Mouse (Mus musculus) heart, postnatal 0 days (tissue): Measurements from ENCODE around the gene Arpc1a. TPM values are rescaled to one million over a fixed set of nuclear protein-coding genes. Genes with fewer than 3 reads are reported as not detected.
"Not testable (repeated sequence)": the region's sequence is repeated elsewhere in the genome, so short reads cannot be mapped to it uniquely, and the experiment has no call there.

ENCODE experiments used
- ATAC-seq: fragments of 200-750 bp; cut with Nextera tagmentation; 2 replicates; pipeline ENCODE4 v1.8.0; 2017; ENCODE audit warnings: low read depth, moderate number of reproducible peaks, moderate library complexity; ENCODE audit not compliant: insufficient read depth
- DNase-seq: peaks from one replicate; pipeline ENCODE4 v3.0.0-alpha.2; 2016; ENCODE audit warnings: low spot score
- H3K27ac ChIP-seq: fragments of 300-500 bp; sonication (generic); 2 replicates; pipeline ENCODE4 v1.5.1; 2014; ENCODE audit warnings: low read depth, mild to moderate bottlenecking
- H3K27me3 ChIP-seq: fragments of 300-500 bp; sonication (generic); 2 replicates; pipeline ENCODE4 v1.6.1; 2014; ENCODE audit warnings: low read length, mixed read lengths; ENCODE audit not compliant: control insufficient read depth, insufficient read depth
- H3K36me3 ChIP-seq: fragments of 300-500 bp; sonication (generic); replicated peaks from 2 replicates; pipeline ENCODE4 v1.6.1; 2014; ENCODE audit warnings: low read length, mixed read lengths; ENCODE audit not compliant: control insufficient read depth, insufficient read depth
- H3K4me1 ChIP-seq: fragments of 300-500 bp; sonication (generic); 2 replicates; pipeline ENCODE4 v1.6.1; 2014; ENCODE audit warnings: antibody characterized with exemption; ENCODE audit not compliant: control insufficient read depth, insufficient read depth
- H3K4me2 ChIP-seq: fragments of 300-500 bp; sonication (generic); 2 replicates; pipeline ENCODE4 v1.6.1; 2014; ENCODE audit warnings: low read depth, mild to moderate bottlenecking, low read length, moderate library complexity
- H3K4me3 ChIP-seq: fragments of 300-500 bp; sonication (generic); 2 replicates; pipeline ENCODE4 v1.5.1; 2014; ENCODE audit warnings: low read depth, low read length
- H3K9ac ChIP-seq: fragments of 300-500 bp; sonication (generic); replicated peaks from 2 replicates; pipeline ENCODE4 v1.6.1; 2014; ENCODE audit warnings: low read depth, low read length, mixed read lengths
- H3K9me3 ChIP-seq: fragments of 300-500 bp; sonication (generic); replicated peaks from 2 replicates; pipeline ENCODE4 v1.6.1; 2016; ENCODE audit warnings: low read length; ENCODE audit not compliant: control insufficient read depth
- CTCF ChIP-seq: IDR thresholded peaks from 2 replicates; pipeline ENCODE4 v1.5.1; 2016; ENCODE audit warnings: antibody characterized with exemption, control low read depth, low read depth
- EP300 ChIP-seq: IDR thresholded peaks from 2 replicates; pipeline ENCODE4 v1.6.1; 2016; ENCODE audit warnings: antibody characterized with exemption, low read depth
- WGBS: fragments of 180-500 bp; shearing (Covaris S2); extraction: QIAGEN DNeasy Blood & Tissue Kit; methylation state at CpG from one replicate; pipeline ENCODE4 v1.1.7; 2014; 5-methylcytosine and 5-hydroxymethylcytosine counted together
- polyA plus RNA-seq: library from polyadenylated mRNA; unstranded; fragments of >200 nt; fragmentation: Nextera tagmentation; extraction: Ambion mirVana; gene quantifications from 2 replicates; pipeline ENCODE4 v1.2.1, GENCODE M21; 2015
- total RNA-seq: library from RNA; depleted of rRNA; stranded (reverse); fragments of >200 nt; gene quantifications from 2 replicates; pipeline ENCODE4 v1.2.3, GENCODE M21; 2014; ENCODE audit warnings: low replicate concordance

The Arpc1a gene
- total and polyA plus RNA-seq, 2 experiments from 2014 or later, result 73.5 to 82.0 TPM

GRCm38 (mm10) chr5:145118461-145118860 is 34.8 kb downstream of the Arpc1a start:
- Histone ChIP-seq H3K4me1 (0 out of 2 replicates have a peak, but pooled peaks cover 5% of the 10 kb centered on the region), H3K36me3 (peaks cover 14% of the 10 kb centered on the region; the same call in 1 of the 2 replicates), H3K4me2 (no peak overlapping the region), H3K27ac (0 out of 2 replicates have a peak overlapping the region, but pooled peaks have one; percentile 22), H3K9me3 (no peaks in the 10 kb centered on the region), H3K4me3 (no peak overlapping the region), H3K27me3 (no peaks in the 10 kb centered on the region), H3K9ac (no peak overlapping the region)
- WGBS, result 84% methylated on average over 5 of the region's 5 CpGs
- DNase-seq, result no peak
- no peak for TF ChIP-seq CTCF
- TF ChIP-seq EP300, result no peak
- ATAC-seq, result no peak

DNA sequence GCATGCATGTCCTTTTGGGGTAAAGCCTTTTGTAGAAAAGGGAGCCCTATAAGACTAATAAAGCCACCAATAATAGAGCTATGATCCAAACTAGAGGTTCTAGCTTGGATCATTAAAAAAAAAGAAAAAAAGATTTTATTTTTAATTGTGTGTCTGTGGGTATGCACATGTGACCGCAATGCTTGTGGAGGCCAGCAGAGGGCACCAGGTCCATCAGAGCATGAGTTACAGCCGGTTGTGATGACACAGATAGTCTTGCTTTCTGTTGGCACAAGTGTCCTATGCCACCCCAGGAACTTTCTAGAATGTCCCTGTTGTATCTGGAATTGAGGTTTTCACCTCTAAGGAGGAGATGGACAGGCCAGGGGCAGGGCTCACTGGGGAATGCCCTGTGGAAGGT is 35.8 kb downstream of the Arpc1a start:
- Histone ChIP-seq H3K4me3 (no peak overlapping the region), H3K4me2 (no peak overlapping the region), H3K27me3 (no peaks in the 10 kb centered on the region), H3K9ac (no peak overlapping the region), H3K9me3 (no peaks in the 10 kb centered on the region), H3K27ac (no peak overlapping the region), H3K4me1 (0 out of 2 replicates have a peak, but pooled peaks cover 5% of the 10 kb centered on the region), H3K36me3 (peaks cover 23% of the 10 kb centered on the region)
- WGBS, result 86% methylated on average over 2 of the region's 2 CpGs
- no peak for TF ChIP-seq EP300
- TF ChIP-seq CTCF, result peak; percentile 14; the same call in 1 of the 2 replicates
- ATAC-seq (no peak), DNase-seq (no peak)

GRCm38 (mm10) chr5:145120921-145121320 is 37.3 kb downstream of the Arpc1a start:
- H3K4me1 ChIP-seq, result 0 out of 2 replicates have a peak, but pooled peaks cover 5% of the 10 kb centered on the region
- H3K4me2 ChIP-seq, result no peak overlapping the region
- peak; percentile 25; the same call in 1 of the 2 replicates for ATAC-seq
- no peak overlapping the region for H3K4me3 ChIP-seq
- H3K27ac ChIP-seq, result peak overlapping the region; percentile 52
- peaks cover 38% of the 10 kb centered on the region for H3K36me3 ChIP-seq
- DNase-seq, result no peak
- H3K9ac ChIP-seq, result no peak overlapping the region
- no peaks in the 10 kb centered on the region for H3K9me3 ChIP-seq
- 53% methylated on average over 7 of the region's 7 CpGs for WGBS
- TF ChIP-seq CTCF, result no peak
- peak; percentile 41; the same call in 1 of the 2 replicates for TF ChIP-seq EP300
- H3K27me3 ChIP-seq, result no peaks in the 10 kb centered on the region

DNA sequence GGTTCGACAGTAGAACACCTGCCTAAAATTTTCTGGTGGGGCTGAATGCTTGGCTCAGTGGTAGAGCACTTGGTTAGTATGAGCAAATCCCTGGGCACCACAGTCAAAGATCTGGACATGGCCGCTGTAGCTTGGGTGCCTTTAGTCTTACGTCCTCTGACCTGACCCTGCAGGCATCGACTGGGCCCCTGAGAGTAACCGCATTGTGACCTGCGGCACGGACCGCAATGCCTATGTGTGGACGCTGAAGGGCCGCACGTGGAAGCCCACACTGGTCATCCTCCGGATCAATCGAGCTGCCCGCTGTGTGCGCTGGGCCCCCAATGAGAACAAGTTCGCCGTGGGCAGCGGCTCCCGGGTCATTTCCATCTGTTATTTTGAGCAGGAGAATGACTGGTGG is 39.8 kb downstream of the Arpc1a start:
- Histone ChIP-seq H3K36me3 (peaks cover 61% of the 10 kb centered on the region), H3K4me3 (no peak overlapping the region), H3K27ac (no peak overlapping the region), H3K9ac (no peak overlapping the region), H3K4me1 (0 out of 2 replicates have a peak, but pooled peaks cover 5% of the 10 kb centered on the region), H3K27me3 (no peaks in the 10 kb centered on the region), H3K4me2 (no peak overlapping the region), H3K9me3 (no peaks in the 10 kb centered on the region)
- no peak for ATAC-seq
- DNase-seq, result no peak
- whole genome bisulfite sequencing, result 93% methylated on average over 19 of the region's 19 CpGs
- TF ChIP-seq CTCF (no peak), EP300 (no peak)

GRCm38 (mm10) chr5:145126580-145126979 is 43.0 kb downstream of the Arpc1a start:
- WGBS, result 93% methylated on average over 9 of the region's 9 CpGs
- DNase-seq, result no peak

DNA sequence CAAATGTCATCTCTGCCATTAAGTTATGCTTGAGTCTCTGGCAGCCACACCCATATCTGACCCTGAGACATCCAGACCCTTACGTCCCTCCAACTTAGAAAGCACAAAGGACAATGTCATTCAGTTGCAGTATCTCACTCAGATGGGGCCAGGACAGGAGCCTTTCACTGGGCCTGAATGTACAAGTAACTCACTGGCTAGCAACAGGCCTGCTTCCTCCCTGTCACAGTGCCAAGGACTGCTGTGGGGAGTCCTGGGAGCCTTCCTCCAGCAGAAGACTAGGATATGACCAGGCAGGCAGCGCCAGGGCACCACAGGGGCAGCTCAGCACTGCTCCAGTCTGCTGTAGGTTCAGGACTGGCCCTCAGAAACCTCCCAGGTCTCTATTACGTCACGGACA is 45.5 kb downstream of the Arpc1a start:
- TF ChIP-seq CTCF (no peak), EP300 (no peak)
- H3K4me1 ChIP-seq, result no peaks in the 10 kb centered on the region
- no peak overlapping the region for H3K9ac ChIP-seq
- no peak overlapping the region for H3K27ac ChIP-seq
- ATAC-seq, result no peak
- no peaks in the 10 kb centered on the region for H3K9me3 ChIP-seq
- H3K27me3 ChIP-seq, result no peaks in the 10 kb centered on the region
- no peak overlapping the region for H3K4me3 ChIP-seq
- peaks cover 93% of the 10 kb centered on the region for H3K36me3 ChIP-seq
- WGBS, result 66% methylated on average over 4 of the region's 4 CpGs
- no peak overlapping the region for H3K4me2 ChIP-seq
- DNase-seq, result no peak

More at GRCm38 (mm10) chr5:145126580-145126979, 43.0 kb downstream of the Arpc1a start:
- H3K27ac ChIP-seq, result no peak overlapping the region
- no peak overlapping the region for H3K9ac ChIP-seq
- ATAC-seq, result no peak
- H3K4me1 ChIP-seq, result no peaks in the 10 kb centered on the region
- no peak overlapping the region for H3K4me3 ChIP-seq
- TF ChIP-seq EP300 (no peak), CTCF (no peak)
- no peaks in the 10 kb centered on the region for H3K27me3 ChIP-seq
- peaks cover 88% of the 10 kb centered on the region for H3K36me3 ChIP-seq
- no peaks in the 10 kb centered on the region for H3K9me3 ChIP-seq
- no peak overlapping the region for H3K4me2 ChIP-seq

DNA sequence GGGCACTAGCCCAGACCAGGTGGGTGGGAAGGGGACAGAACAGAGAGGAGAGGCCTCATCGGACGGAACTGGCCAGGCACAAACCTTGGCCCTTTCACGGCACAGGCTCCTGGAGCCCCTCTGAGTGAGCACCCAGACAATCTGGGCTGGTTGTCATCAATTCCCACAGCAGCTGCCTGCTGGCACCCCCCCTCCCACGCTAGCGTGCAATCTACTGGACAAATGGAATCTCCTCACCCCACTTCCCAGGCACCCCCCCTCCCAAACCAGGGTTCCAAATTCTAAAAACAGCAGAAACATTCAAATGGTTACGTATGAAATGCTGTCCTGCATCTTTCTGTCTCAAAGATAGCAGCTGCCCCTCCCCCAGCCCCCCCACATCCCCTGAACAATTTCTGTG is 46.1 kb downstream of the Arpc1a start:
- not testable (repeated sequence) for H3K4me3 ChIP-seq, H3K27me3 ChIP-seq, H3K4me2 ChIP-seq, ATAC-seq, H3K4me1 ChIP-seq, H3K9me3 ChIP-seq, H3K9ac ChIP-seq, DNase-seq
- WGBS, result 61% methylated on average over 6 of the region's 6 CpGs
- peaks cover 93% of the 10 kb centered on the region for H3K36me3 ChIP-seq
- peak overlapping the region; percentile 48; the same call in 1 of the 2 replicates for H3K27ac ChIP-seq
